Mouse (Mus musculus) heart, postnatal 14 days (tissue): ENCODE data around the gene Gm17783. TPM values are rescaled to one million over a fixed set of nuclear protein-coding genes. Genes with fewer than 3 reads are reported as not detected.
"Not testable (repeated sequence)": the region's sequence is repeated elsewhere in the genome, so short reads cannot be mapped to it uniquely, and the experiment has no call there.

Experiments used
- DNase-seq, 2 experiments: peaks; one replicate each; pipeline ENCODE4 v3.0.0; 2021 to 2022
- intact Hi-C: fragments of 180-260 bp; cut with DNase I; formaldehyde crosslinking; loops from one replicate; pipeline ENCODE4 v1.15.1; 2025
- long read RNA-seq, 2 experiments: library from polyadenylated mRNA; stranded (forward); transcript quantifications; one replicate each; pipeline ENCODE4 v2.0.0; 2021
- total RNA-seq, 2 experiments: library from RNA; stranded (reverse); gene quantifications; 2 replicates each; pipeline ENCODE4 v1.2.3; 2021

Gm17783 gene
- total RNA-seq = not detected
- long read RNA-seq, experiment 1 = 0 reads
- long read RNA-seq, experiment 2 = 0 reads

DNA sequence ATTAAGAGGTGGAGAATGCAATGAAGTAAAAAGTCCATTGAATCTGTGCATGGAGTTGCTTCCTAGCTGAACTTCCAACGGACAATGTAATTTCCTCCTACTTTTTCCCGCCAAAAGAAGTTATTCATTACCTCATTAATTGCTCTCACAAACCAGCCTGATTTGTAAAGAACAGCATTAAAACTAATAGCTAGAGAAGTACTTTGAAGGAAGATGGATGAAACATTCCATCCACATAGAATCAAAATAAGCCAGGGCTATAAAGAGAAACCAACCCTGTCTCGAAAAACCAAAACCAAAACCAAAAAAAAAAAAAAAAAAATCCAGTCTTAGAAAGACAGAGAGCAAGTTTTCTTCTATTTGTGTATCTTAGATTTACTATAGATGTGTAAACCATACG, at the start of gene Gm17783:
TSS of gene Gm17783 (minus strand) at position 101 of the 400 bp plus-strand sequence.
- intact Hi-C loops = no loop called here
- no peak for DNase-seq

DNA sequence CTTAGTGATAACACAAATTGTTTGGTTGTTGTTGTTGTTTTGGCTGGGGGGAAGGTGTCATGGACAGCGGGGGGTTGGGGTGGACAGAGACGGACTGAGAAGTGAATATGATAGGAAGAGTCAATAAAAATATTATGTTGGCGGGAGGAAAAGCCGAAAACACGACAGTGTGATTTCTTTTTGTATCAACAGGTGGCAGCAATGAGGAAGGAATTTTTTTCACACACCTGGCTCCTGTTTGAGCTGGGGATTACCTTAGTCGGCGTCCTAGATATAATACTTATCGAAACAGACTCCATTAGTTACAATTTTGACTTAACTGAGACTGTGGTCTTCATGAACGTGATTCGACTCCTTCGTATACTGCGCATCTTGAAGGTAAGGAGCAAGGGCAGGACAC, 48.0 kb upstream of the Gm17783 start:
- intact Hi-C loops = loop anchor here (5.0 kb wide), 1 partner anchor 47 kb away; no protein-coding TSS in a partner anchor
- no peak for DNase-seq

DNA sequence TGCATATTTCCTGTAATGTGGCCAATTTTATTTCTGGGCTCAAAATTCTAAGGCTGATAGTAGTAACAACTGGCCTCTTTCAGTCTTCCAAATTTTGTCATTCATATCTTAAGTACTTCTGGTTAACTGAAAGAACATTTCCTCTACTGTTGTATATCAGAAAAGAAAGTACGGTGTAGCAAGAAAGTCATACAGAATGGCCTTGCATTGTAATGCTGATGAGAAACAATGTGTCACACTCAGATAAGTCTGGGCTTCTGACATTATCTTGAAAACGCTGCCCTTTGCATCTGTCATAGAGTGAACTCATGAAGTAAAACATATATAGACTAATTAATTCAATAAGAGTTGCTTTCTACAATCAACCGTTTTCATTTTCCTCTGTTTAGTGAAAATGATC, 40.5 kb upstream of the Gm17783 start:
- intact Hi-C loops = no loop called here
- DNase-seq = no peak

DNA sequence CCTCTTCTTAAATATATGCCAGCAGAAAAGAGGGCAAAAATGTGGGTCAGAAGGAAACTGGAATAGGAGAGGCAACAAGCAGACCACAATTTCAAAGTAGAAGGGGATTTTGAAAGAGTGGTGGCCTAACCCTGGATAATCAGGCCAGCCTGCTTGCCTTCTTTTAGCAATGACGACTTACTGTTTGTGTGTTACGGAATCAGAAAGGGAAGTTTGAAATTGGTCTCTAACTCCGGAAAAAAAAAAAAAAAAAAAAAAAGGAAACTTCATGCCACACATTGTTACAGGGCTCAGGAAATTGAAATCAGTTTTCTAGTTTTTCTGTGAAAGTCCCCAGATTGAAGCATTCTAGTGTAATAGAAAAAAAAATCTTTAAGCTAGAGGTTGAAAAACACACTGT, 29.9 kb upstream of the Gm17783 start:
- intact Hi-C loops = no loop called here
- DNase-seq = no peak

DNA sequence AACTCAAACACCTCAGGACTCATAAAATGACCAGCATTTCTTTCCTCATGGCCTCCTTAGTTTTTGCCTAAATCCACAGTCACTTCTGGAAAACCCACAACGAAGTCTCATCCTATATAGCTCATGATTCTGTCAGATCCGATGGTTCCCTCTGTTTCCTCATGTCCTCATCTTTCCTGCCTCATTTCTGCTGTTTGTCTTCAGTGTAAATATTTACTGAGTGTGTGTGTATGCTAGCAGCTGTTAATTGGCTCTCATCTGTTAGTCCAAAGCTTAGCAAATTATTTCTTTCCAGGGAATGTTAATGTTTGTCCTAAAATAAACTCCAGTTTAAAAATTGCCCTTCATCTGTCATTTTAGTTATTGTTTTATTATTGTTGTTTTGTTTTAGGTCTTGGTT, 19.7 kb upstream of the Gm17783 start:
- intact Hi-C loops = no loop called here

DNA sequence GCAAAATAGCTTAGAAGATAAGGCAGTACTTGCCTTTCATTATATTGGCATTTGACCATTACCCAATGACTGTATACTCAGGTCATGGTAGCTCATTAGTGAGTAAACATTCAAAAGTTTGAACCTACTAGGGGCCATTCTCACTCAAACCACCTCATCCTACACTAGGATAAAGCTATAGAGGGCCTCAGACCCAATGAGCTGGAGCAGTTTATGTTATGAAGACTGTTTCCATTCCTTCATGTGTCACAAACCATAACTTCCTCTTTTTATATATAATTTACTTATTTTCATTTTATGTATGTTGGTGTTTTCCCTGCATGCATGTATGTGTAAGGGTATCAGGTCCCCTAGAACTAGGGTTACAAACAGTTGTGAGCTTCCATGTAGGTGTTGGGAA, 16.1 kb upstream of the Gm17783 start:
- no peak for DNase-seq
- intact Hi-C loops = no loop called here

More for the DNA sequence above, 19.7 kb upstream of the Gm17783 start:
- no peak for DNase-seq

DNA sequence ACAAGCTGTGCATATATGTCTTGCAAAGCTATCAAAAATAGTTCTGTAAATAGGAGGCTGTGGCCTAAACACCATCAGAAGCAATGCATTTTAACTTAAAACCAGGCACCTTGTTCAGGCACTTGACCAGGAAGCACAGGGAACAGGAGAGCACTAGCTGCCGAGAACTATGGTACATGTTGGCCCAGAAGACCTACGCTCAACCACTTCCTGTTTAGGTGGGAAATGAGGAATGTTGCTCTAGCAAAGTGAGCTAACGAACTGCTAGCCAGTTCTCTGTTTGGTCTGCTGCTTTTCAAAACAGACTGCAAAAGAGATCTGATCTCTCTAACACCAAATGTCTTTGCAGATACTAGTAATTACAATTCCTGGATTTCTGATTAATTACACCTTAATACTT, 12.5 kb upstream of the Gm17783 start:
- DNase-seq = no peak
- intact Hi-C loops = no loop called here

DNA sequence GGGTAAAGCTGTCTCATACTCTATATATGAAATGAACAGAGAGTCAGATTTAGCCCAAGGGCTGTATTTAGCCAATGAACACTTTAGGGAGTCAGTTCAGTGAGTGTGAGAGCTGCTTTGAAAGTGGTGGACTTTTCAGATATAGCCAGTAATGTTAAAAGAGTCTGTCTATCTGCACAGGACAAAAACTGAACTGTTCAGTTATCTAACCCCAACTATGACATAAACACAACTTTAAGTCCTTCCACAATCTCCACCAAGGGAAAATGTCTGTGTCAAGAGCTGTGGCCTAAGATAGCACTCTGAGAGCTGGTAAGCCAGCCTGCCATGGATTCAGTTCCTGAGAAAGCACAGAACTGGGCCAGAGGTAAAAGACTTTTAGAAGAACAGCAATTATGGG, 10.3 kb upstream of the Gm17783 start:
- intact Hi-C loops = no loop called here
- DNase-seq = no peak

DNA sequence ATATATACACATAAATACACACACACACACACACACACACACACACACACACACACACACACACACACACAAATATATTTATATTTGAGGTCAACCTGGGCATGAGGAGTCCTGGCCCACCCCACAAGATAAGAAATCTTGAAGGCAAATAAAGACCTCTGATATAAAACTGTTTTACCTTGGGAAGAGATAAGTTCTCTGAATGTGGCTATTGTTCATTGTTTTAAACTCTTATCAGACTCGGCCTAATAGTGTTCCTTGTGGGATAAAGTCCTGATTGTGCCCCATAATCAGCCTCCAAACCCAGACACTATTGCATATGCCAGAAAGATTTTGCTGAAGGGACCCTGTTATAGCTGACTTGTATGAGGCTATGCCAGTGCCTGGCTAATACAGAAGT, 6.5 kb upstream of the Gm17783 start:
- intact Hi-C loops = not testable (repeated sequence)

DNA sequence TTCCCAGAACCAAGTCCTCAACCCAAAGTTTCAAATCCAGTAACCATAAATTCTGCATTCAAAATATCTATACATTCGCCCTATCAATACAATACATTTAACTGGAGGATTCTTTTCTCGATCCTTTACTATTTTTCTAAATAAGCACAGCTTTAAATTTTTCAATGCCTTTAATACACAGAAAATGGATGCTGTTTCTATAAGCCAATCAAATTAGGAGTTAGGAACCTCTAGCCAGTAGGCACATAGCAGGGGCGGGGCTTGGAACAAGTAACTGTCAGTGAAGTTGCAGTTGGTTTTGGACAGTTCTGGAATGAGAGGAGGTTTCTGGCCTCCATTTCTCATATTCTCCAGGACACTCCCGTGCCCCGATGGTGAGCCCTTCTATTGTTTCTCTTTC, 3.2 kb upstream of the Gm17783 start, which contains the start of gene Slc9c1:
TSS of gene Slc9c1 (plus strand) at position 301 of the 400 bp plus-strand sequence.
- no peak for DNase-seq
- intact Hi-C loops = no loop called here

More for the DNA sequence above, 6.5 kb upstream of the Gm17783 start:
- not testable (repeated sequence) for DNase-seq

DNA sequence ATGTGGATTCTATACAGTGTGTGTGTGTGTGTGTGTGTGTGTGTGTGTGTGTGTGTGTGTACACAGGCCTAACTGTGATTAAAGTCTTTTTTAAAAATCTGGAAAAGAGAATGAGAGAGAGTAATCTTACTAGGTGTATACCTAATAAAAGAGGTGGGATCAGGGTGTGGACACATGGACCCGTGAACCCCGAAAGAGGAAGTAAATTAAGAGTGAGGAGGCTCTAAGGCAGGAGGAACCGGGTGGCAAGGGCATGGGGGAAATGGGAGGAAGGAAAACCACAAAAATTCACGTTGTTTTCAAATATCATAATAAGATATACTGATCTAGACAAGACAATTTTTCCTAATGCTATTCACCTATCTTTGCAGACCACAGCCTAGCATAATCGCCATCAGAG, 6.3 kb downstream of the Gm17783 start:
- intact Hi-C loops = no loop called here
- no peak for DNase-seq

DNA sequence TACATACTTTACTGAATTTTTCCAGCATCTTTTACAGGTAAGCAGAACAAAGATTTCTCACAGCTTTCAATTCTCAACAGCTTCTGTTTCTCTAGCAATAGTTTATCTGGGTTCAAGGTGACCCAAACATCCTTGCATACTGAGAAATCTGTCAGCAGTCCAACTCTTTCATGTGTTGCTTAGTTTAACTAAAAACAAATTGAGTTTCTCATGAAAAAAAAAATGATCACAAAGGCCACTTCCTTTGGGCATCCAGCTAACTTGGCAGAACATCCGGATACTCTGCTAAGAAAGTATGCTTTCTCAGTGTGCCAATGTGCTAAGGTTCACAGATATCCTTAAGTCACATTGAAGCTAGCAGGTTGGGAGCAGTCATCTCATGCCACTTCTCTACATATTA, 36.5 kb downstream of the Gm17783 start:
- intact Hi-C loops = no loop called here
- no peak for DNase-seq

DNA sequence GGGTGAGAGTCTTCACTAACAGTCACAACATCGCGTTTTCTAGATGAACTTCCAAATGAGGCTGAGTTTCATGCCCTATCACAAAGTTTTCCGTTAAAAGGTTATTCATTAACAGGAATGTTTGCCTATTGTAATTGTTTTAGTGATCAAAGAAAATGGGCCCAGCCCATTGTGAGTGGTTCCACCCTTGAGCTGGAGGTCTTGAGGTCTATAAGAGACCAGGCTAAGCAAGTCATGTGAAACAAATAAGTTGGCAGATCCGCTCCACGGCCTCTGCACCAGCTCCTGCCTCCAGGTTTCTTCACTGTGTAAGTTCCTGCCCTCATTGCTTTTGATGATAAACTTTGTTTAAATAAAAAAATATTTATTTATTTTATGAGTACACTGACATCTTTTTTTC, 38.9 kb downstream of the Gm17783 start, which contains the start of gene Gm609:
TSS of gene Gm609 (minus strand) at position 43 of the 400 bp plus-strand sequence.
- intact Hi-C loops = no loop called here
- no peak for DNase-seq

DNA sequence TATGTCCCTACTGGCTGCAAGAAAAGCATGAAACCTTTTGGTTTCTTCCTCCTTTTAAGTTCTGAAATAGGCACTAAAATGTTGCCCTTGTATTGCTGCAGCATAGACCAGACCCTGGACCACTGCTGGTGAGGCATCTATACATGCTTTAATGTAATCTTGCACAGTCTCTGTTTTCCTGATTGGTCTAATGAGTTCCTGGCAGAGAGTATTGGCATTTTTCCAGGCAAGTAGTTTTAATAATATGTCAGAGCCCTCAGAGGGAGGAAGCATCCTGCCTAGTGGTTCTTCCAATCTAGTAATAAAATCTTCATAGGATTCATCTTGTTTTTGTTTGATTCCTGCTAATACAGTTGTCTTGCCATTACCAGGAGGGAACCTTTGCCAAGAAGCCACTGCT, 54.9 kb downstream of the Gm17783 start:
- DNase-seq = no peak
- intact Hi-C loops = no loop called here

DNA sequence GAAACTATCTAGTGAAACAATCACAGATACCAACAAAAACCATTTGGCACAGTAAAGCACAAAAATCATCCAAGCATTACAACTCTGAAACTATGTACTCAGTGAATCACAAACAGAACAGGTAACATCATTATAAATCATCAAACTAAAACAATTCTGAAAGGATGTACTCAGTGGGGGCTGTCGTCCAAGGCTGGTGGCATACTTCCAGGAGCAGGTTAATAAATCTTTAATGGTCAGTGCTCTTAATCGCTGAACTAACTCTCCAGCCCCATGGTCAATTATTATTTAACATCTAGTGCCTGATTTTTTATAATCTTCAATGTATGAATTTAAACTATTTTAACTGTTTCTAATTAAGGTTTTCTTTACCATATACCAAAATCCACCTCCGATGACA, 60.0 kb downstream of the Gm17783 start:
- intact Hi-C loops, DNase-seq: not testable (repeated sequence)

Other genes starting within 250 kb of the Gm17783 start
- 10 to 100 TPM; 62.9 to 68.0 TPM for gene Cd200, start 123.0 kb downstream of the Gm17783 start, total RNA-seq
- not detected for gene Gm609, start 39.1 kb downstream of the Gm17783 start, total RNA-seq
- not detected for gene Slc9c1, start 3.3 kb upstream of the Gm17783 start, total RNA-seq
- under 1 TPM; 0.12 to 0.19 TPM for gene Gcsam, start 78.3 kb upstream of the Gm17783 start, total RNA-seq
- not detected for gene BC016579, start 122.0 kb upstream of the Gm17783 start, total RNA-seq
- gene Tmprss7, start 161.6 kb upstream of the Gm17783 start, total RNA-seq = not detected
- under 1 TPM; 0.38 to 0.54 TPM for gene Tagln3, start 192.6 kb upstream of the Gm17783 start, total RNA-seq
- gene Abhd10, start 210.9 kb upstream of the Gm17783 start, total RNA-seq = 10 to 100 TPM; 17.3 to 18.9 TPM